13 mouse cellular contexts compared by ENCODE assay signal in the genomic region with DNA sequence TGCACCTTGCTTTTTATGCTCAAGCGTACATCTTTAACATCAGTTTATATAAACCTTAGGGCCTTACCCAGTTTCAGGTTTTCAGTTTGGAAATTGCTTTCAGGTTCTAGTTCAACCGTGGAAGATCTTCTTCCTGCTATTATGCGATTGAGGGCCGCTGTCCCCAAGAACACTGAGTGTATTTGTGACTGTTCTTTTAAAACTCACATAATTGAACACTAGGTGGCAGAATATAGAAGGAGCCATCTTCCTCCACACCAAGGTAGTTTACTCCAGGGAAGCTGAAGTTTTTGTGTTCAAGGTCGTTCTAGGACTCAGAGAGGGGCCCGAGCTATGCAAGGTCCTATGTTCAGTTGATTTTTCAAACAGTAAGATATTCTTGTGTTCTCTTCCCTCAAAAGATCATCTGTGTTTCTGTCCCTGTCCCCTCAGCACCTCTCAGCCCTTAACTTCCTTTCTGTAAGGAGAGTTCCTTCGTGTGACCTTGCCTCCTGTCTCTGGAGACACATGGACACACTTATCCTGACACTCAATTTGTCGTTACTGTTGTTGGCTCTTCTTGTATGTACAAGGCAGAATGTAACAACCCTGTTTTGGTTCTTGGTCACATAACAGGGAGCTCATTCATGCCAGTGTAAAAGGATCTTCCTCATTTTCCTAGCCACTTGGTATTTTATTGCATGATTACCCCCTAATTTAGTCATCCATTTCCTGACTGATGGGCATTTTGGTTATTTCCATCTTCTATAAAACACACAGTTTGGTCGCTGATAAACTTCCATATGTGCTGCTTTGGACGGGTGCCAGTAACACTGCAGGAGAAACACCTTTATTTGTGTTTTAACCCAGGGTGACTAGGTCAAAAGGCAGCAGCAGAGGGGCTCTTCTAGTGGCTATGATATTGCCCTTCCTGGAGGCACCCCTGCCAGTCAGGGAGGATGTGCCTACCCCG. TPM values are rescaled to one million over a fixed set of nuclear protein-coding genes. Genes with fewer than 3 reads are reported as not detected.
A peak's percentile ranks its signal among the peaks of the same experiment; 100 is the strongest.
DNase-seq lines count a peak whose midpoint lies in the region; ATAC-seq and TF ChIP-seq lines count a peak whose summit lies in the region.
"Had no signal": no experiment of that assay in that cellular context is flagged by ENCODE, and none has a peak within 500 bp of the region (broad histone marks: within the 10 kb centered on the region; RNA-seq: fewer than 3 reads in every experiment).

No protein-coding gene starts in this region.

- no peak for DNase-seq in gastrocnemius, adult 2 months
- DNase-seq in gastrocnemius, postnatal 10 days: no peak
- DNase-seq in lung, postnatal 0 days (ENCODE audit: low spot score): peak; percentile 52
- DNase-seq in lung, postnatal 4 days: no peak
- peak; percentile 41 for DNase-seq in retina, embryonic 14.5 days (ENCODE audit: low spot score)
- no peak for DNase-seq in spleen, postnatal 4 days (ENCODE audit: low spot score in 2 of 2)
- no peak for DNase-seq in kidney, postnatal 25 days
- DNase-seq: kidney, adult 18-20 months had no signal

- peak; percentile 39 for TF ChIP-seq CTCF in gastrocnemius, adult 2 months (IDR thresholded peaks at IDR 0.05)
- peak; percentile 65 for TF ChIP-seq CTCF in lung, postnatal 0 days (IDR thresholded peaks at IDR 0.05)

- ATAC-seq in lung, postnatal 0 days: no peak
- ATAC-seq in common myeloid progenitor, adult 5-6 weeks (replicated peaks; ENCODE audit: low read depth, poor library complexity, severe bottlenecking): peak; percentile 46; the same call in 1 of the 2 replicates

- no peaks in the 10 kb centered on the region for H3K36me3 ChIP-seq in lung, postnatal 0 days (ENCODE audit: insufficient read depth, low read length)
- H3K36me3 ChIP-seq: embryonic facial prominence, embryonic 15.5 days; midbrain, embryonic 12.5 days had no signal

- intact Hi-C loops in gastrocnemius, adult 2 months (cut with DNase I): no loop called here

- TF ChIP-seq EP300 in lung, postnatal 0 days (IDR thresholded peaks at IDR 0.05): no peak

- H3K4me2 ChIP-seq in lung, postnatal 0 days (replicated peaks; ENCODE audit: low read depth, low read length): no peak overlapping the region
- H3K4me2 ChIP-seq: embryonic facial prominence, embryonic 15.5 days; heart, embryonic 11.5 days; midbrain, embryonic 12.5 days had no signal

- H3K4me1 ChIP-seq in lung, postnatal 0 days (ENCODE audit: insufficient read depth, low read depth, low read length): no peaks in the 10 kb centered on the region
- H3K4me1 ChIP-seq: embryonic facial prominence, embryonic 15.5 days; midbrain, embryonic 12.5 days had no signal

- H3K27me3 ChIP-seq in lung, postnatal 0 days (replicated peaks; ENCODE audit: insufficient read depth, low read length): no peaks in the 10 kb centered on the region
- H3K27me3 ChIP-seq: embryonic facial prominence, embryonic 15.5 days; midbrain, embryonic 12.5 days had no signal

- WGBS in lung, postnatal 0 days: 49% methylated on average over 11 of the region's 11 CpGs

- no peaks in the 10 kb centered on the region for H3K9me3 ChIP-seq in lung, postnatal 0 days (ENCODE audit: low read length)
- H3K9me3 ChIP-seq: embryonic facial prominence, embryonic 15.5 days; midbrain, embryonic 12.5 days had no signal

- H3K9ac ChIP-seq in lung, postnatal 0 days (replicated peaks; ENCODE audit: low read depth): no peak overlapping the region
- H3K9ac ChIP-seq: embryonic facial prominence, embryonic 15.5 days; midbrain, embryonic 12.5 days had no signal

- H3K4me3 ChIP-seq in gastrocnemius, adult 2 months: no peak overlapping the region
- H3K4me3 ChIP-seq in lung, postnatal 0 days (ENCODE audit: low read depth, low read length): no peak overlapping the region
- H3K4me3 ChIP-seq: embryonic facial prominence, embryonic 15.5 days; midbrain, embryonic 12.5 days had no signal

- no peak overlapping the region for H3K27ac ChIP-seq in gastrocnemius, adult 2 months
- no peak overlapping the region for H3K27ac ChIP-seq in lung, postnatal 0 days (ENCODE audit: low read length)
- H3K27ac ChIP-seq: embryonic facial prominence, embryonic 15.5 days; midbrain, embryonic 12.5 days had no signal

RNA-seq across cellular contexts. Expression of a gene that starts 20.3 kb away (rescaled TPM):
- 10 to 100 TPM; 19.9 to 30.6 TPM for total RNA-seq in gastrocnemius, adult 2 months (2021)
- 10 to 100 TPM; 23.1 to 32.4 TPM for total RNA-seq in gastrocnemius, postnatal 10 days (2021)
- 105 and 110 TPM in 2 replicates for polyA plus RNA-seq in lung, postnatal 0 days (2015; fragmentation: Nextera tagmentation; extraction: Ambion mirVana)
- total RNA-seq in common myeloid progenitor, adult 5-6 weeks (2017): 97.4 and 98.9 TPM in 2 replicates

RNA-seq across cellular contexts. Expression of a gene that starts 42.5 kb away (rescaled TPM):
- total RNA-seq in gastrocnemius, adult 2 months (2021): not detected
- 1 to 10 TPM in 1 of 2 experiments, not detected in 1; 4.7 TPM for total RNA-seq in gastrocnemius, postnatal 10 days (2021)
- 4.0 and 4.2 TPM in 2 replicates for polyA plus RNA-seq in lung, postnatal 0 days (2015; fragmentation: Nextera tagmentation; extraction: Ambion mirVana)
- total RNA-seq in common myeloid progenitor, adult 5-6 weeks (2017): 6.5 TPM in 1 of 2 replicates, not detected in the other
- total RNA-seq: layer of hippocampus, postnatal 14 days had no signal
- polyA plus RNA-seq: heart, embryonic 11.5 days; midbrain, embryonic 12.5 days had no signal

RNA-seq across cellular contexts. Expression of a gene that starts 51.3 kb away (rescaled TPM):
- 10 to 100 TPM; 32.5 to 49.8 TPM for total RNA-seq in gastrocnemius, adult 2 months (2021)
- 10 to 100 TPM; 16.0 to 16.3 TPM for total RNA-seq in gastrocnemius, postnatal 10 days (2021)
- 40.3 and 46.3 TPM in 2 replicates for polyA plus RNA-seq in lung, postnatal 0 days (2015; fragmentation: Nextera tagmentation; extraction: Ambion mirVana)
- total RNA-seq in common myeloid progenitor, adult 5-6 weeks (2017): 66.4 and 70.4 TPM in 2 replicates

RNA-seq across cellular contexts. Expression of a gene that starts 53.3 kb away (rescaled TPM):
- total RNA-seq in gastrocnemius, adult 2 months (2021): 10 to 100 TPM; 21.2 to 28.5 TPM
- total RNA-seq in gastrocnemius, postnatal 10 days (2021): 10 to 100 TPM; 48.2 to 48.4 TPM
- polyA plus RNA-seq in lung, postnatal 0 days (2015; fragmentation: Nextera tagmentation; extraction: Ambion mirVana): 3.2 and 4.3 TPM in 2 replicates
- 1.7 and 7.0 TPM in 2 replicates for total RNA-seq in common myeloid progenitor, adult 5-6 weeks (2017)

Comparison
In these comparisons a context has a peak if more than half of its experiments do, and no peak if none do; other contexts are left out.
1. DNase-seq: peak in lung, postnatal 0 days (single experiment) and retina, embryonic 14.5 days (single experiment); none in gastrocnemius, adult 2 months (single experiment), gastrocnemius, postnatal 10 days (single experiment), lung, postnatal 4 days (0 of 2), spleen, postnatal 4 days (0 of 2) and kidney, postnatal 25 days (0 of 2).